Mouse (Mus musculus) C2C12 (cell line): ENCODE results near the gene Krt32. TPM values are rescaled to one million over a fixed set of nuclear protein-coding genes. Genes with fewer than 3 reads are reported as not detected.

Experiments
- H3K27me3 ChIP-seq: one replicate; pipeline ENCODE4 v1.6.1; 2011; ENCODE audit not compliant: control insufficient read depth, insufficient read depth, insufficient read length
- H3K36me3 ChIP-seq: one replicate; pipeline ENCODE4 v1.6.1; 2011; ENCODE audit not compliant: control insufficient read depth, insufficient read depth
- H3K4me3 ChIP-seq: one replicate; pipeline ENCODE4 v1.5.1; 2011; ENCODE audit warnings: mild to moderate bottlenecking, control low read depth; ENCODE audit not compliant: poor library complexity, insufficient read depth, severe bottlenecking
- H3K79me2 ChIP-seq: one replicate; pipeline ENCODE4 v1.6.1; 2011; ENCODE audit not compliant: control insufficient read depth, insufficient read depth
- H3K79me3 ChIP-seq: one replicate; pipeline ENCODE4 v1.6.1; 2011; ENCODE audit warnings: low read depth, control low read depth
- H3ac ChIP-seq: one replicate; pipeline ENCODE3; 2011; ENCODE audit warnings: low read depth; ENCODE audit not compliant: control insufficient read depth, insufficient read length
- CEBPB ChIP-seq: IDR thresholded peaks from one replicate; pipeline ENCODE4 v1.6.1; 2011; ENCODE audit warnings: low read depth, mild to moderate bottlenecking, control low read depth, moderate library complexity
- CTCF ChIP-seq: IDR thresholded peaks from one replicate; pipeline ENCODE4 v1.5.1; 2011; ENCODE audit not compliant: control insufficient read depth, insufficient read depth, insufficient read length
- FOSL1 ChIP-seq: IDR thresholded peaks from one replicate; pipeline ENCODE4 v1.8.0; 2011; ENCODE audit warnings: mild to moderate bottlenecking, low read length; ENCODE audit not compliant: poor library complexity, insufficient read depth, severe bottlenecking
- MAX ChIP-seq: IDR thresholded peaks from one replicate; pipeline ENCODE4 v1.6.1; 2011; ENCODE audit warnings: mild to moderate bottlenecking, control low read depth
- MYOD1 ChIP-seq: IDR thresholded peaks from one replicate; pipeline ENCODE4 v1.6.1; 2011; ENCODE audit warnings: low read depth; ENCODE audit not compliant: control insufficient read depth, insufficient read length
- MYOG ChIP-seq: IDR thresholded peaks from one replicate; pipeline ENCODE4 v1.6.1; 2011; ENCODE audit not compliant: control insufficient read depth, insufficient read length; ENCODE audit errors: extremely low read depth
- USF1 ChIP-seq: IDR thresholded peaks from one replicate; pipeline ENCODE4 v1.6.1; 2011; ENCODE audit warnings: low read depth, mild to moderate bottlenecking, control low read depth, moderate library complexity
- polyA plus RNA-seq: library from polyadenylated mRNA; unstranded; fragments of >200 nt; fragmentation: generic; extraction: Trizol; gene quantifications from one replicate; pipeline ENCODE4 v1.2.1, GENCODE M21; 2012; ENCODE audit warnings: missing spikeins

Krt32 gene
- polyA plus RNA-seq, 1 experiment: not detected

DNA sequence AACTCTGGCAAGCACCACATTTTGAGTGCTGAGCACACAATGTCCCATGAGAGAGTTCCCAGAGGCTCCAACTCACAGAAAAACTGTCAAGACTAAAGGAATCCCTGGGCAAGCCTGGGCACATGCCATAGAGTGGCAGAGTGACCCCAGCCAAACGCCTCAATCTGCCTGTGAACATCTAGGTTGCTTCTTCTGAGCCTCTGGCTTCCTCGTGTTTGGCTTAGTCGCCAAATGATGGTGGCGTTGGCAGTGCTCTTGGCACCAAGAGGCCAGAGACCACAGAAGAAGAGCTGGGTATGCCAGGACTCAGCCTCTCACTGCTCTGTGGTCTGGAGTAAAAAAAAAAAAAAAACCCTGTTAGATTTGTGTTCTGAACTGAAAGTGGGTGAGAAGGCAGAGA is 12.4 kb upstream of the Krt32 start:
- Histone ChIP-seq H3K4me3 (no peak overlapping the region), H3ac (no peak overlapping the region), H3K27me3 (peaks cover 13% of the 10 kb centered on the region), H3K79me3 (no peaks in the 10 kb centered on the region), H3K79me2 (no peaks in the 10 kb centered on the region), H3K36me3 (no peaks in the 10 kb centered on the region)
- TF ChIP-seq MYOD1: no peak
- TF ChIP-seq MAX: no peak
- TF ChIP-seq USF1: no peak
- TF ChIP-seq CEBPB: no peak
- TF ChIP-seq MYOG: no peak
- TF ChIP-seq CTCF: no peak
- no peak for TF ChIP-seq FOSL1

- H3K79me3 ChIP-seq: no peaks in the 10 kb centered on the region
- H3K36me3 ChIP-seq: no peaks in the 10 kb centered on the region
- H3K27me3 ChIP-seq: peaks cover 18% of the 10 kb centered on the region
- TF ChIP-seq USF1 (no peak), MYOD1 (no peak), MYOG (no peak), FOSL1 (no peak), MAX (no peak), CTCF (no peak), CEBPB (no peak)
- H3K4me3 ChIP-seq: no peak overlapping the region
- H3K79me2 ChIP-seq: no peaks in the 10 kb centered on the region
- no peak overlapping the region for H3ac ChIP-seq
Observed at GRCm38 (mm10) chr11:100097819-100098218, 9.8 kb upstream of the Krt32 start.

- no peak within 1 kb of the TSS for H3K4me3 ChIP-seq
- no peaks in the 10 kb centered on the region for H3K79me2 ChIP-seq
- no peaks in the 10 kb centered on the region for H3K36me3 ChIP-seq
- TF ChIP-seq MYOG (no peak), MYOD1 (no peak), CTCF (no peak), FOSL1 (no peak), USF1 (no peak), MAX (no peak), CEBPB (no peak)
- H3K79me3 ChIP-seq: no peaks in the 10 kb centered on the region
- peaks cover 21% of the 10 kb centered on the region for H3K27me3 ChIP-seq
- no peak within 1 kb of the TSS for H3ac ChIP-seq
Observed at GRCm38 (mm10) chr11:100096141-100096540, 8.1 kb upstream of the Krt32 start, which contains the start of gene Krt35. Gene Krt35 (minus strand): TSS chr11:100096241.

DNA sequence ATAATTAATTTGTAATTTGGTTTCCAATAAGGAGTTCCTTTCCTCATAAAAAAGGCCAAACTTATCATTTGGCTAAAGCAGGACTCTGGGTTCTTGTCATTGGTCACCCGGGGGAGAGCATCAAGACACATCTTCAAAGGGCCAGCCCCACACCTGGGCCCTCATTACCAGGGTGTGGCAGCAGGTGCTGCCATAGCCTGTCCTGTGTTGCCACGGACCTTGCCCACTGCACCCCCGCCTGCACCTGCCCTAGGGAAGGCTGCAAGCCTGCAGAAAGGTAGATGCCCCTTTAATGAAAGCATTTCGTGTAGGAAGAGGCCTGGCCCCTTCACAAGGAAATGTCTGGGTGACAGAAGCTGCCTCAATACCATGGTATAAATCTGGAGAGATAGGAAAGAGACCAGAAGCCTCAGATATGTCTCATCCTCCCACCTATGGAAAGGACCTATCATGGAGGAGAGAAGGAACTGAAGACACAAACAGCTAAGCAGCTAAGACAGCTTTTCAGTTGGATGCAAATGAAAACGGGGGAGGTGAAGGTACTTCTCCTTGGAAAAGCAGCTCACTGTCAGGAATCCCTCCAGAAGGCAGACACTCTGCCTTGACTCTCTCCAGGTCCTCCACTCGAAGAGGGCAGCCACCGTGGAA is 476 bp upstream of the Krt32 start:
- Histone ChIP-seq H3K36me3 (no peaks in the 10 kb centered on the region), H3ac (no peak overlapping the region), H3K4me3 (no peak overlapping the region), H3K79me3 (no peaks in the 10 kb centered on the region), H3K27me3 (peaks cover 15% of the 10 kb centered on the region), H3K79me2 (no peaks in the 10 kb centered on the region)
- no peak for TF ChIP-seq CEBPB
- TF ChIP-seq MYOG: no peak
- TF ChIP-seq MAX: no peak
- no peak for TF ChIP-seq CTCF
- no peak for TF ChIP-seq MYOD1
- TF ChIP-seq FOSL1: no peak
- TF ChIP-seq USF1: no peak

DNA sequence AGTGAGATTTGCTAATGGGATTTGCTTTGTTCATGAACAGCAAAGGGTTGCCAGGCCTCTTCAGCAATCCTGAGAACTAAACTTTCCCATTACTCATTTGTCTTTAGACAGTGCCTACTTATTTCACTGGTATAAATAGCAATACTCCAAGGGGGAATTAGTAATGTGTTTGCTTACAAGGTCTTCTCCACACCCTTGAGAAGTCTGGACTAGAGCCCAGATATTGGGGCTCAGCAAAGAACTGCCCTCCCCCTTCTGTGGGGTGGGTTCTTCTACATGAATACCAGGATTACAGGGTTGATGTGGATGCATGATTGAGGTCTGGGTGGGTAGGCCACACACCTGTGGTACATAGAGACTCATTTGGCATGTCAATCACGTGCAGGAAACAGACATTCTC is 14.2 kb downstream of the Krt32 start:
- H3K4me3 ChIP-seq: no peak overlapping the region
- TF ChIP-seq USF1 (no peak), FOSL1 (no peak), MAX (no peak), CEBPB (no peak), CTCF (no peak), MYOD1 (no peak)
- no peaks in the 10 kb centered on the region for H3K36me3 ChIP-seq
- no peaks in the 10 kb centered on the region for H3K79me2 ChIP-seq
- H3K27me3 ChIP-seq: no peaks in the 10 kb centered on the region
- H3ac ChIP-seq: no peak overlapping the region
- no peaks in the 10 kb centered on the region for H3K79me3 ChIP-seq

GRCm38 (mm10) chr11:100067293-100068036 is 20.6 kb downstream of the Krt32 start:
- H3ac ChIP-seq: no peak overlapping the region
- no peaks in the 10 kb centered on the region for H3K79me2 ChIP-seq
- no peak overlapping the region for H3K4me3 ChIP-seq
- H3K27me3 ChIP-seq: no peaks in the 10 kb centered on the region
- no peaks in the 10 kb centered on the region for H3K79me3 ChIP-seq
- no peaks in the 10 kb centered on the region for H3K36me3 ChIP-seq
- TF ChIP-seq MYOG: no peak
- no peak for TF ChIP-seq FOSL1
- no peak for TF ChIP-seq CEBPB
- TF ChIP-seq USF1: no peak
- peak; percentile 66 for TF ChIP-seq MAX
- no peak for TF ChIP-seq MYOD1
